ENCODE assay signal across 13 mouse cellular contexts in the genomic region with DNA sequence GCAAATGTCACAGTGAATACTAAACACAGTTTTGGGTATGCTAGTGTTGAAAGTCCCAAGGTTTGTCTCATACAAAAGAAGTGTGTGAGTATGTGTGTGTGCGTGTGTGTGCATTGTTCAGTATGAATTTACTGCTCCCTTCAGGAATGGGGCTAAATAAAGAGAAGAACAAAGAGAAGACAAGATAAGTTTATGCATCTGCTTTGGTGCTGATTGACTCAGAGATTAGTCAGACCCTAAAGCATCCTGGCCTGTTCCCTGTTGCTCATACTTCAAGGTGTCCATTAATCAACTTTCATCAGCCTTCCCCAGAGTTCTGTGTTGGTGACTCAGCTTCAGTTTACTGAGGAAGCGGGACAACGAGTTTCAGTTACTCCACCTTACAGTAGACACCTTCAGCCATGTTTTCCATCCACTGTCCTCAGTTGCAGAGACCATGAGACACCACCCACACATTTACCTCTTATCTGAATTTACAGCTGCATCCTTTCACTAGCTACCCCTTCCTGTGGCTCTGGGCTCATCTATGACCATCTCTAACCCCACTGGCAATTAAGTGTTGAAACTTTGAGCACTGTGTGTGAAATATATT.
"Had no signal": no experiment of that assay in that cellular context is flagged by ENCODE, and none has a peak within 500 bp of the region (broad histone marks: within the 10 kb centered on the region; RNA-seq: fewer than 3 reads in every experiment).

No protein-coding gene starts in this region.

- H3K36me3 ChIP-seq: limb, embryonic 13.5 days; midbrain, embryonic 13.5 days; neural tube, embryonic 15.5 days had no signal

- H3K4me1 ChIP-seq: limb, embryonic 13.5 days; midbrain, embryonic 13.5 days; neural tube, embryonic 15.5 days had no signal

- H3K27me3 ChIP-seq: limb, embryonic 13.5 days; midbrain, embryonic 13.5 days; neural tube, embryonic 15.5 days had no signal

- H3K27ac ChIP-seq: layer of hippocampus, adult 2 months; limb, embryonic 13.5 days; liver, embryonic 14.5 days; midbrain, embryonic 13.5 days; neural tube, embryonic 15.5 days had no signal

- DNase-seq: kidney, postnatal 10 days; kidney, postnatal 4 days; lung, adult 18-20 months; lung, postnatal 36 days; right cerebral cortex, adult 18-20 months; thymus, postnatal 14 days had no signal

- H3K9me3 ChIP-seq: limb, embryonic 13.5 days; midbrain, embryonic 13.5 days; neural tube, embryonic 15.5 days had no signal

- ATAC-seq: lung, postnatal 0 days; midbrain, embryonic 13.5 days had no signal

- H3K4me3 ChIP-seq: layer of hippocampus, adult 2 months; limb, embryonic 13.5 days; midbrain, embryonic 13.5 days; myocyte; neural tube, embryonic 15.5 days had no signal
